In the genomic region with DNA sequence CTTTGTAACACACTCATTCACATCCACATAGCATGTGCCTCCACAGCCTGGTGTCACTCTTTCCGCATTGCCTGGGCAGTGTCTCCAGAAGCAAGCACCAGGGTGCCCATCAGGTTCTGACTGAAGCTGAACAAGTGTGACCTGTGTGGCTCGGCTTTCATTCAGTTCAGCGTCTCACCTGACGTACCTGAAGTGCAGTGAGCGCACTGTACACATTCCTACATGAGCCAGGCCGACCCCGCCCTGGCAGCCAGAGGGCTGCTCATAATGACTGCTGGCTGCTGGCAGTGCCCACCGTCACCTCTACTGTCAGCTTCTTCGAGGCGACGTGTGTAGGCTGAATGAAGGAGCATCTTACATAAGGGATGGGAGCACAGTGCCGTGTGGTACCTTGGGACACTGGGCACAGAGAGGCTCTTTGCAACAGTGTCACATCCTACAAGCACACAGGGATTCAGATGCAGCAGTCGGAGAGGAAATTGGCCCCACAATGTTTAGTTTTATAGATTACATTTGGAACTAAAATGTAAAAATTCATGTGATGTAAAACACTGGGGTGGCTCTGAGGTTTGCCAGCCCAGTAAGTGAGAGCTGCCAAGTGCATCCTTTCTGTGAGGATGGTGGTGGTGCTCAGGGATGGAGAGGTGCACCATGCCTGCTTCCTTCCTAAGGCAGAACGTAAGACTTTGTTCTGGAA, we compare ENCODE assay signal across 17 mouse cellular contexts. TPM values are rescaled to one million over a fixed set of nuclear protein-coding genes. Genes with fewer than 3 reads are reported as not detected.
DNase-seq lines count a peak whose midpoint lies in the region; ATAC-seq and TF ChIP-seq lines count a peak whose summit lies in the region.
"Had no signal": no experiment of that assay in that cellular context is flagged by ENCODE, and none has a peak within 500 bp of the region (broad histone marks: within the 10 kb centered on the region; RNA-seq: fewer than 3 reads in every experiment).

No protein-coding gene starts in this region.

- no peak overlapping the region for H3K4me3 ChIP-seq in forebrain, postnatal 0 days (ENCODE audit: low read depth, low read length)
- H3K4me3 ChIP-seq in forebrain, embryonic 16.5 days (replicated peaks; ENCODE audit: low read length): no peak overlapping the region
- H3K4me3 ChIP-seq in megakaryocyte, embryonic 14.5 days (replicated peaks): peak overlapping the region; percentile 8
- H3K4me3 ChIP-seq: embryonic facial prominence, embryonic 15.5 days; forebrain, embryonic 12.5 days; gastrocnemius, adult 2 months; intestine, embryonic 15.5 days; midbrain, embryonic 12.5 days; neural tube, embryonic 13.5 days had no signal

- WGBS in forebrain, postnatal 0 days: 74% methylated on average over 14 of the region's 14 CpGs
- WGBS in forebrain, embryonic 16.5 days: 80% methylated on average over 14 of the region's 14 CpGs

- H3K36me3 ChIP-seq in forebrain, postnatal 0 days (ENCODE audit: insufficient read depth): no peaks in the 10 kb centered on the region; the same call in 1 of the 2 replicates
- no peaks in the 10 kb centered on the region for H3K36me3 ChIP-seq in forebrain, embryonic 16.5 days (ENCODE audit: control insufficient read depth, insufficient read depth)
- no peaks in the 10 kb centered on the region for H3K36me3 ChIP-seq in megakaryocyte, embryonic 14.5 days (replicated peaks; ENCODE audit: low read length)
- H3K36me3 ChIP-seq: G1E; midbrain, embryonic 12.5 days; neural tube, embryonic 13.5 days had no signal

- no peaks in the 10 kb centered on the region for H3K4me1 ChIP-seq in forebrain, postnatal 0 days (ENCODE audit: insufficient read depth)
- H3K4me1 ChIP-seq in forebrain, embryonic 16.5 days (replicated peaks; ENCODE audit: control insufficient read depth, insufficient read depth, low read length): peaks cover 19% of the 10 kb centered on the region
- peaks cover 18% of the 10 kb centered on the region for H3K4me1 ChIP-seq in megakaryocyte, embryonic 14.5 days
- H3K4me1 ChIP-seq: intestine, embryonic 15.5 days had no signal

- ATAC-seq in forebrain, postnatal 0 days: 0 out of 2 replicates have a peak, but pooled peaks have one; percentile 10
- ATAC-seq in forebrain, embryonic 16.5 days: no peak
- ATAC-seq in megakaryocyte, adult 5-6 weeks (ENCODE audit: poor library complexity, severe bottlenecking): no peak
- ATAC-seq: intestine, embryonic 15.5 days had no signal

- no peak overlapping the region for H3K27ac ChIP-seq in forebrain, postnatal 0 days (ENCODE audit: low read depth, low read length)
- H3K27ac ChIP-seq in forebrain, embryonic 16.5 days (ENCODE audit: low read length): no peak overlapping the region
- H3K27ac ChIP-seq: embryonic facial prominence, embryonic 15.5 days; forebrain, embryonic 12.5 days; gastrocnemius, adult 2 months; intestine, embryonic 15.5 days; liver, embryonic 14.5 days; midbrain, embryonic 12.5 days; neural tube, embryonic 13.5 days had no signal

- no peaks in the 10 kb centered on the region for H3K9me3 ChIP-seq in forebrain, postnatal 0 days (ENCODE audit: low read length)
- H3K9me3 ChIP-seq in forebrain, embryonic 16.5 days (ENCODE audit: control insufficient read depth, low read length): no peaks in the 10 kb centered on the region
- no peaks in the 10 kb centered on the region for H3K9me3 ChIP-seq in megakaryocyte, embryonic 14.5 days
- H3K9me3 ChIP-seq: embryonic facial prominence, embryonic 15.5 days; forebrain, embryonic 12.5 days; G1E; intestine, embryonic 15.5 days; midbrain, embryonic 12.5 days; neural tube, embryonic 13.5 days had no signal

- H3K27me3 ChIP-seq in forebrain, postnatal 0 days (ENCODE audit: insufficient read depth, low read length): no peaks in the 10 kb centered on the region
- no peaks in the 10 kb centered on the region for H3K27me3 ChIP-seq in forebrain, embryonic 16.5 days (replicated peaks; ENCODE audit: control insufficient read depth, insufficient read depth, low read length)
- peaks cover 46% of the 10 kb centered on the region for H3K27me3 ChIP-seq in megakaryocyte, embryonic 14.5 days (replicated peaks)
- H3K27me3 ChIP-seq: embryonic facial prominence, embryonic 15.5 days; forebrain, embryonic 12.5 days; intestine, embryonic 15.5 days; midbrain, embryonic 12.5 days; neural tube, embryonic 13.5 days had no signal

- DNase-seq in forebrain, postnatal 0 days: no peak
- peak; percentile 67 for DNase-seq in cerebellum, adult 9-11 months
- DNase-seq in lung, postnatal 4 days: peak; percentile 42 to 66
- no peak for DNase-seq in adrenal gland, adult (ENCODE audit: inconsistent age in 2 of 2, low spot score in 1 of 2)
- DNase-seq: adrenal gland, postnatal 25 days; gastrocnemius, adult 2 months; heart, adult 18-20 months had no signal

- no peak overlapping the region for H3K9ac ChIP-seq in forebrain, postnatal 0 days
- H3K9ac ChIP-seq in forebrain, embryonic 16.5 days (replicated peaks; ENCODE audit: low read depth, low read length): no peak overlapping the region
- H3K9ac ChIP-seq: embryonic facial prominence, embryonic 15.5 days; forebrain, embryonic 12.5 days; intestine, embryonic 15.5 days; liver, embryonic 14.5 days; midbrain, embryonic 12.5 days; neural tube, embryonic 13.5 days had no signal

- no peak overlapping the region for H3K4me2 ChIP-seq in forebrain, postnatal 0 days (ENCODE audit: low read depth)
- no peak overlapping the region for H3K4me2 ChIP-seq in forebrain, embryonic 16.5 days (ENCODE audit: low read length)
- H3K4me2 ChIP-seq: embryonic facial prominence, embryonic 15.5 days; forebrain, embryonic 12.5 days; intestine, embryonic 15.5 days; midbrain, embryonic 12.5 days; neural tube, embryonic 13.5 days had no signal

- no peak for TF ChIP-seq CTCF in forebrain, postnatal 0 days (IDR thresholded peaks at IDR 0.05; ENCODE audit: low read depth)

RNA-seq across cellular contexts. Expression of gene Atp11a, which starts 29.6 kb away (rescaled TPM):
- 26.1 and 36.1 TPM in 2 replicates for total RNA-seq in forebrain, postnatal 0 days (2014; rRNA removed)
- 7.2 and 10.5 TPM in 2 replicates for polyA plus RNA-seq in forebrain, postnatal 0 days (2015; fragmentation: Nextera tagmentation; extraction: Ambion mirVana)
- 13.6 and 16.5 TPM in 2 replicates for polyA plus RNA-seq in forebrain, embryonic 16.5 days (2015; fragmentation: Nextera tagmentation; extraction: Ambion mirVana)
- 7.5 and 7.7 TPM in 2 replicates for polyA plus RNA-seq in megakaryocyte, embryonic 14.5 days (2012; ENCODE audit: insufficient read depth, low replicate concordance)
- total RNA-seq in megakaryocyte, adult 5-6 weeks (2015): 30.8 and 32.9 TPM in 2 replicates
- 29.4 and 29.8 TPM in 2 replicates for total RNA-seq in megakaryocyte, adult 5-6 weeks (2017)
- polyA plus RNA-seq: G1E had no signal

Comparison
In these comparisons a context has a peak if more than half of its experiments do, and no peak if none do; other contexts are left out.
1. DNase-seq: peak in cerebellum, adult 9-11 months (single experiment) and lung, postnatal 4 days (2 of 2); none in forebrain, postnatal 0 days (single experiment) and adrenal gland, adult (0 of 2).